ENCODE assay signal across 30 mouse cellular contexts in genomic region chr7:37614381-37614780, GRCm38 (mm10).
DNase-seq lines count a peak whose midpoint lies in the region; ATAC-seq lines count a peak whose summit lies in the region.
"Had no signal": no experiment of that assay in that cellular context is flagged by ENCODE, and none has a peak within 500 bp of the region (broad histone marks: within the 10 kb centered on the region; RNA-seq: fewer than 3 reads in every experiment).

No protein-coding gene starts in this region.

- no peaks in the 10 kb centered on the region for H3K9me3 ChIP-seq in hindbrain, embryonic 13.5 days
- H3K9me3 ChIP-seq in hindbrain, embryonic 16.5 days (ENCODE audit: control insufficient read depth, low read length), result no peaks in the 10 kb centered on the region
- H3K9me3 ChIP-seq: embryonic facial prominence, embryonic 13.5 days; forebrain, embryonic 10.5 days; forebrain, embryonic 15.5 days; heart, embryonic 15.5 days; hindbrain, embryonic 12.5 days; limb, embryonic 10.5 days; limb, embryonic 15.5 days; liver, embryonic 13.5 days had no signal

- DNase-seq in adrenal gland, adult (ENCODE audit: inconsistent age in 2 of 2, low spot score in 1 of 2), result peak; percentile 66 to 77
- no peak for DNase-seq in adrenal gland, postnatal 4 days (ENCODE audit: low spot score in 2 of 2)
- peak; percentile 35 to 37 for DNase-seq in cerebellum, postnatal 14 days
- DNase-seq in cerebellum, adult 9-10 months, result no peak
- peak; percentile 24 for DNase-seq in adrenal gland, postnatal 14 days
- no peak for DNase-seq in kidney, postnatal 4 days
- DNase-seq: gastrocnemius, postnatal 25 days; heart, adult 18-20 months; heart, postnatal 36 days; kidney, adult 9 months; kidney, postnatal 10 days; layer of hippocampus, postnatal 36 days; liver, embryonic 13.5 days; lung, adult 18-20 months; midbrain, embryonic 14.5 days; thymus, postnatal 14 days had no signal

- WGBS in hindbrain, embryonic 13.5 days, result 74% methylated on average over 10 of the region's 10 CpGs
- 65% methylated on average over 10 of the region's 10 CpGs for WGBS in hindbrain, embryonic 16.5 days

- H3K27ac ChIP-seq in hindbrain, embryonic 13.5 days, result peak overlapping the region; percentile 37; the same call in 1 of the 2 replicates
- H3K27ac ChIP-seq in hindbrain, embryonic 16.5 days (ENCODE audit: low read depth, low read length), result no peak overlapping the region
- H3K27ac ChIP-seq: embryonic facial prominence, embryonic 13.5 days; forebrain, embryonic 10.5 days; forebrain, embryonic 15.5 days; heart, embryonic 15.5 days; hindbrain, embryonic 12.5 days; limb, embryonic 10.5 days; limb, embryonic 15.5 days; liver, embryonic 13.5 days; macrophage had no signal

- H3K36me3 ChIP-seq in hindbrain, embryonic 13.5 days, result no peaks in the 10 kb centered on the region
- H3K36me3 ChIP-seq in hindbrain, embryonic 16.5 days (ENCODE audit: control insufficient read depth, insufficient read depth, low read length), result no peaks in the 10 kb centered on the region
- H3K36me3 ChIP-seq: embryonic facial prominence, embryonic 13.5 days; forebrain, embryonic 10.5 days; forebrain, embryonic 15.5 days; heart, embryonic 15.5 days; hindbrain, embryonic 12.5 days; limb, embryonic 10.5 days; limb, embryonic 15.5 days; liver, embryonic 13.5 days had no signal

- H3K27me3 ChIP-seq in hindbrain, embryonic 13.5 days, result no peaks in the 10 kb centered on the region
- no peaks in the 10 kb centered on the region for H3K27me3 ChIP-seq in hindbrain, embryonic 16.5 days (replicated peaks; ENCODE audit: control insufficient read depth, insufficient read depth, low read length)
- H3K27me3 ChIP-seq: CH12.LX; embryonic facial prominence, embryonic 13.5 days; forebrain, embryonic 15.5 days; hindbrain, embryonic 12.5 days; limb, embryonic 15.5 days; liver, embryonic 13.5 days had no signal

- H3K4me3 ChIP-seq in hindbrain, embryonic 13.5 days, result no peak overlapping the region
- no peak overlapping the region for H3K4me3 ChIP-seq in hindbrain, embryonic 16.5 days (ENCODE audit: low read length)
- H3K4me3 ChIP-seq: embryonic facial prominence, embryonic 13.5 days; forebrain, embryonic 10.5 days; forebrain, embryonic 15.5 days; heart, embryonic 15.5 days; hindbrain, embryonic 12.5 days; limb, embryonic 10.5 days; limb, embryonic 15.5 days; liver, embryonic 13.5 days had no signal

- ATAC-seq in hindbrain, embryonic 13.5 days (ENCODE audit: low FRiP score), result no peak
- no peak for ATAC-seq in hindbrain, embryonic 16.5 days
- ATAC-seq: activated CD4-positive, CD25-positive, alpha-beta regulatory T cell, adult 4 months; forebrain, embryonic 15.5 days; intestine, postnatal 0 days; lung, postnatal 0 days had no signal

- H3K9ac ChIP-seq in hindbrain, embryonic 13.5 days, result no peak overlapping the region
- no peak overlapping the region for H3K9ac ChIP-seq in hindbrain, embryonic 16.5 days (ENCODE audit: low read depth, low read length)
- H3K9ac ChIP-seq: embryonic facial prominence, embryonic 13.5 days; forebrain, embryonic 15.5 days; heart, embryonic 15.5 days; hindbrain, embryonic 12.5 days; limb, embryonic 15.5 days; liver, embryonic 13.5 days had no signal

- no peak overlapping the region for H3K4me2 ChIP-seq in hindbrain, embryonic 13.5 days
- H3K4me2 ChIP-seq in hindbrain, embryonic 16.5 days (ENCODE audit: low read length), result no peak overlapping the region
- H3K4me2 ChIP-seq: embryonic facial prominence, embryonic 13.5 days; forebrain, embryonic 15.5 days; heart, embryonic 15.5 days; hindbrain, embryonic 12.5 days; limb, embryonic 15.5 days; liver, embryonic 13.5 days had no signal

- peaks cover 1% of the 10 kb centered on the region for H3K4me1 ChIP-seq in hindbrain, embryonic 13.5 days (replicated peaks)
- no peaks in the 10 kb centered on the region for H3K4me1 ChIP-seq in hindbrain, embryonic 16.5 days (ENCODE audit: control insufficient read depth, insufficient read depth, low read depth, low read length)
- H3K4me1 ChIP-seq: embryonic facial prominence, embryonic 13.5 days; hindbrain, embryonic 12.5 days; limb, embryonic 15.5 days; liver, embryonic 13.5 days had no signal

Comparison
In these comparisons a context has a peak if more than half of its experiments do, and no peak if none do; other contexts are left out.
1. DNase-seq: peak in adrenal gland, adult (2 of 2), cerebellum, postnatal 14 days (2 of 2) and adrenal gland, postnatal 14 days (single experiment); none in adrenal gland, postnatal 4 days (0 of 2), cerebellum, adult 9-10 months (single experiment) and kidney, postnatal 4 days (0 of 2).